10 mouse cellular contexts compared by ENCODE assay signal in genomic region chr11:103807966-103808365, GRCm38 (mm10). TPM values are rescaled to one million over a fixed set of nuclear protein-coding genes. Genes with fewer than 3 reads are reported as not detected.
A peak's percentile ranks its signal among the peaks of the same experiment; 100 is the strongest.
DNase-seq lines count a peak whose midpoint lies in the region; ATAC-seq and TF ChIP-seq lines count a peak whose summit lies in the region.
"Had no signal": no experiment of that assay in that cellular context is flagged by ENCODE, and none has a peak within 500 bp of the region (broad histone marks: within the 10 kb centered on the region; RNA-seq: fewer than 3 reads in every experiment).

No protein-coding gene starts in this region.

- peak overlapping the region; percentile 20; the same call in 1 of the 2 replicates for H3K27ac ChIP-seq in cerebellum, adult 2 months (ENCODE audit: insufficient read depth, low read length)
- no peak overlapping the region for H3K27ac ChIP-seq in forebrain, embryonic 15.5 days (replicated peaks)
- H3K27ac ChIP-seq in midbrain, embryonic 13.5 days, result peak overlapping the region; percentile 91
- H3K27ac ChIP-seq in liver, postnatal 0 days (ENCODE audit: low read depth), result no peak overlapping the region
- H3K27ac ChIP-seq: macrophage had no signal

- H3K9ac ChIP-seq in forebrain, embryonic 15.5 days (replicated peaks), result no peak overlapping the region
- peak overlapping the region; percentile 79 for H3K9ac ChIP-seq in midbrain, embryonic 13.5 days (replicated peaks)
- H3K9ac ChIP-seq in liver, postnatal 0 days (replicated peaks), result no peak overlapping the region

- DNase-seq in cerebellum, adult 2 months, result peak; percentile 47 to 61
- DNase-seq in cerebellum, adult 11 months, result no peak
- peak; percentile 87 for DNase-seq in MN1 (ENCODE audit: low spot score)
- DNase-seq in liver, postnatal 0 days, result no peak
- no peak for DNase-seq in urinary bladder, postnatal 25 days (ENCODE audit: low spot score)
- DNase-seq in thymus, postnatal 14 days, result no peak
- DNase-seq: liver had no signal

- no peak overlapping the region for H3K4me2 ChIP-seq in forebrain, embryonic 15.5 days (replicated peaks)
- peak overlapping the region; percentile 90 for H3K4me2 ChIP-seq in midbrain, embryonic 13.5 days (replicated peaks)
- H3K4me2 ChIP-seq in liver, postnatal 0 days (ENCODE audit: low read depth, low read length), result no peak overlapping the region

- peak; percentile 26; the same call in 1 of the 2 replicates for ATAC-seq in forebrain, embryonic 15.5 days (replicated peaks)
- peak; percentile 57 for ATAC-seq in midbrain, embryonic 13.5 days
- no peak for ATAC-seq in liver, postnatal 0 days

- WGBS in cerebellum, adult 2 months, result 37% methylated on average over 12 of the region's 12 CpGs
- 50% methylated on average over 12 of the region's 12 CpGs for WGBS in forebrain, embryonic 15.5 days
- 44% methylated on average over 12 of the region's 12 CpGs for WGBS in midbrain, embryonic 13.5 days
- 36% methylated on average over 12 of the region's 12 CpGs for WGBS in liver, postnatal 0 days (ENCODE audit: insufficient replicate concordance)

- peaks cover 22% of the 10 kb centered on the region for H3K4me1 ChIP-seq in cerebellum, adult 2 months (ENCODE audit: control insufficient read depth, insufficient read depth, low read length)
- H3K4me1 ChIP-seq in forebrain, embryonic 15.5 days, result peaks cover 34% of the 10 kb centered on the region
- H3K4me1 ChIP-seq in midbrain, embryonic 13.5 days (replicated peaks), result peaks cover 50% of the 10 kb centered on the region
- no peaks in the 10 kb centered on the region for H3K4me1 ChIP-seq in liver, postnatal 0 days (ENCODE audit: insufficient read depth)

- TF ChIP-seq EP300 in liver, postnatal 0 days (IDR thresholded peaks at IDR 0.05; ENCODE audit: low read depth), result no peak

- TF ChIP-seq POLR2A in cerebellum, adult 2 months (IDR thresholded peaks at IDR 0.05; ENCODE audit: borderline replicate concordance, insufficient read depth, low read length), result no peak

- H3K36me3 ChIP-seq in forebrain, embryonic 15.5 days, result no peaks in the 10 kb centered on the region
- H3K36me3 ChIP-seq in midbrain, embryonic 13.5 days, result peaks cover 14% of the 10 kb centered on the region
- H3K36me3 ChIP-seq in liver, postnatal 0 days (replicated peaks; ENCODE audit: insufficient read depth, low read length), result no peaks in the 10 kb centered on the region

- H3K4me3 ChIP-seq in cerebellum, adult 2 months (replicated peaks; ENCODE audit: insufficient read depth, low read depth, low read length), result no peak overlapping the region
- no peak overlapping the region for H3K4me3 ChIP-seq in forebrain, embryonic 15.5 days
- peak overlapping the region; percentile 53 for H3K4me3 ChIP-seq in midbrain, embryonic 13.5 days (replicated peaks)
- H3K4me3 ChIP-seq in liver, postnatal 0 days (ENCODE audit: low read depth, low read length), result no peak overlapping the region

- no peaks in the 10 kb centered on the region for H3K9me3 ChIP-seq in forebrain, embryonic 15.5 days
- H3K9me3 ChIP-seq in midbrain, embryonic 13.5 days, result no peaks in the 10 kb centered on the region
- peaks cover 3% of the 10 kb centered on the region; the same call in 1 of the 2 replicates for H3K9me3 ChIP-seq in liver, postnatal 0 days (ENCODE audit: low read length)

- no peak for TF ChIP-seq CTCF in cerebellum, adult 2 months (IDR thresholded peaks at IDR 0.05; ENCODE audit: borderline replicate concordance, insufficient read depth, low read depth, low read length)
- TF ChIP-seq CTCF in liver, postnatal 0 days (IDR thresholded peaks at IDR 0.05; ENCODE audit: low read depth), result no peak

- H3K27me3 ChIP-seq in cerebellum, adult 2 months (ENCODE audit: control insufficient read depth, insufficient read depth, low read length), result no peaks in the 10 kb centered on the region
- H3K27me3 ChIP-seq in forebrain, embryonic 15.5 days, result peaks cover 33% of the 10 kb centered on the region
- H3K27me3 ChIP-seq in midbrain, embryonic 13.5 days, result peaks cover 24% of the 10 kb centered on the region
- H3K27me3 ChIP-seq in liver, postnatal 0 days (ENCODE audit: insufficient read depth, low read length), result peaks cover 51% of the 10 kb centered on the region

RNA-seq across cellular contexts. Expression of gene Wnt3, which starts 34.0 kb away (rescaled TPM):
- 13.6 and 14.5 TPM in 2 replicates for polyA plus RNA-seq in cerebellum, adult 2 months (2012; rRNA removed)
- polyA plus RNA-seq in forebrain, embryonic 15.5 days (2015; fragmentation: Nextera tagmentation; extraction: Ambion mirVana), result 4.2 and 5.3 TPM in 2 replicates
- 15.7 and 18.6 TPM in 2 replicates for polyA plus RNA-seq in midbrain, embryonic 13.5 days (2015; fragmentation: Nextera tagmentation; extraction: Ambion mirVana)
- polyA plus RNA-seq in liver, postnatal 0 days (2015; fragmentation: Nextera tagmentation; extraction: Ambion mirVana), result not detected in 2 replicates
- polyA plus RNA-seq: macrophage had no signal

RNA-seq across cellular contexts. Expression of gene Wnt9b, which starts 58.3 kb away (rescaled TPM):
- polyA plus RNA-seq in cerebellum, adult 2 months (2012; rRNA removed), result 1.0 and 1.1 TPM in 2 replicates
- polyA plus RNA-seq in forebrain, embryonic 15.5 days (2015; fragmentation: Nextera tagmentation; extraction: Ambion mirVana), result 0.10 and 0.29 TPM in 2 replicates
- 0.50 and 0.52 TPM in 2 replicates for polyA plus RNA-seq in midbrain, embryonic 13.5 days (2015; fragmentation: Nextera tagmentation; extraction: Ambion mirVana)
- polyA plus RNA-seq in liver, postnatal 0 days (2015; fragmentation: Nextera tagmentation; extraction: Ambion mirVana), result 0.08 and 0.20 TPM in 2 replicates
- polyA plus RNA-seq: macrophage had no signal

Comparison
In these comparisons a context has a peak if more than half of its experiments do, and no peak if none do; other contexts are left out.
1. DNase-seq: peak in cerebellum, adult 2 months (2 of 2) and MN1 (single experiment); none in cerebellum, adult 11 months (single experiment), liver, postnatal 0 days (single experiment), urinary bladder, postnatal 25 days (single experiment) and thymus, postnatal 14 days (single experiment).
2. H3K27ac ChIP-seq: peak in cerebellum, adult 2 months (single experiment) and midbrain, embryonic 13.5 days (single experiment); none in forebrain, embryonic 15.5 days (single experiment) and liver, postnatal 0 days (single experiment).